Comparison of ENCODE assay signal across 9 mouse cellular contexts in the genomic region with DNA sequence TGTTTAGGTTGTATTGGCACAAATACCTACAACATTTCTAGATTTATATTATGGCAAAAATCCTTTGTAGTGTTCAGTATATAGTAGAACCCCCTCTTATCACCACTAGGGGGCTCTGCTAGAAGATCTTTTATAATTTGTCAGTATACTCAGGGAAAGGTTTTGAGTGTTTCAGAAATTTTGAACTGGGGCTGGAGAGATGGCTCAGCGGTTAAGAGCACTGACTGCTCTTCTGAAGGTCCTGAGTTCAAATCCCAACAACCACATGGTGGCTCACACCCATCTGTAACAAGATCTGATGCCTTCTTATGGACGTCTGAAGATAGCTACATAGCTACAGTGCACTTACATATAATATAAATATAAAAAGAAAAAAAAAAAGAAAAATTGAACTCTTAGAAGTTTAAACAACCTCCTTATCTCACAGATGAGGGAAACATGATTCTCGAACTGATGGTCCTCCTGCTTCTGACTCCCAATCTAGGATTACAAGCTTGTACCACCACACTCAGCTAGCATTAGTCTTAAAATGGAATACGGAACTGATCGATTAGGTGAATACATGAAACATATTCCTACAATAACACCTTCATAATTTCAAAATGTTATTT. TPM values are rescaled to one million over a fixed set of nuclear protein-coding genes. Genes with fewer than 3 reads are reported as not detected.
A peak's percentile ranks its signal among the peaks of the same experiment; 100 is the strongest.
DNase-seq lines count a peak whose midpoint lies in the region; ATAC-seq lines count a peak whose summit lies in the region.
"Had no signal": no experiment of that assay in that cellular context is flagged by ENCODE, and none has a peak within 500 bp of the region (broad histone marks: within the 10 kb centered on the region; RNA-seq: fewer than 3 reads in every experiment).

No protein-coding gene starts in this region.

- peak; percentile 57 for DNase-seq in hindbrain, embryonic 11.5 days (ENCODE audit: low spot score)
- DNase-seq in CD8-positive naive resting alpha-beta T cell, adult 2 months (ENCODE audit: low read depth in 2 of 2, low spot score in 2 of 2) = peak; percentile 54 to 68
- peak; percentile 41 for DNase-seq in adrenal gland, postnatal 10 days
- peak; percentile 17 to 58 for DNase-seq in spleen, postnatal 36 days (ENCODE audit: low spot score in 2 of 2)

- no peaks in the 10 kb centered on the region for H3K9me3 ChIP-seq in hindbrain, embryonic 11.5 days (ENCODE audit: control insufficient read depth, low read length)
- H3K9me3 ChIP-seq in hindbrain, embryonic 13.5 days = no peaks in the 10 kb centered on the region
- H3K9me3 ChIP-seq in liver, embryonic 16.5 days (replicated peaks; ENCODE audit: control insufficient read depth, low read length) = no peaks in the 10 kb centered on the region
- H3K9me3 ChIP-seq in forebrain, embryonic 12.5 days = no peaks in the 10 kb centered on the region
- H3K9me3 ChIP-seq: embryonic facial prominence, embryonic 15.5 days had no signal

- no peaks in the 10 kb centered on the region for H3K27me3 ChIP-seq in hindbrain, embryonic 11.5 days (ENCODE audit: control insufficient read depth, insufficient read depth, low read length)
- H3K27me3 ChIP-seq in hindbrain, embryonic 13.5 days = no peaks in the 10 kb centered on the region
- H3K27me3 ChIP-seq in liver, embryonic 16.5 days (ENCODE audit: control insufficient read depth, insufficient read depth, low read depth, low read length) = no peaks in the 10 kb centered on the region
- no peaks in the 10 kb centered on the region for H3K27me3 ChIP-seq in forebrain, embryonic 12.5 days
- H3K27me3 ChIP-seq: embryonic facial prominence, embryonic 15.5 days had no signal

- no peak overlapping the region for H3K4me3 ChIP-seq in hindbrain, embryonic 11.5 days (ENCODE audit: low read depth, low read length)
- H3K4me3 ChIP-seq in hindbrain, embryonic 13.5 days = no peak overlapping the region
- H3K4me3 ChIP-seq in liver, embryonic 16.5 days (ENCODE audit: low read depth, low read length) = no peak overlapping the region
- H3K4me3 ChIP-seq in forebrain, embryonic 12.5 days (replicated peaks) = no peak overlapping the region

- no peaks in the 10 kb centered on the region for H3K36me3 ChIP-seq in hindbrain, embryonic 11.5 days (ENCODE audit: control insufficient read depth, insufficient read depth, low read length)
- no peaks in the 10 kb centered on the region for H3K36me3 ChIP-seq in hindbrain, embryonic 13.5 days
- H3K36me3 ChIP-seq in liver, embryonic 16.5 days (ENCODE audit: control insufficient read depth, insufficient read depth) = no peaks in the 10 kb centered on the region
- H3K36me3 ChIP-seq in forebrain, embryonic 12.5 days (replicated peaks) = no peaks in the 10 kb centered on the region
- H3K36me3 ChIP-seq: embryonic facial prominence, embryonic 15.5 days had no signal

- 77% methylated on average over 5 of the region's 5 CpGs for WGBS in hindbrain, embryonic 11.5 days
- WGBS in hindbrain, embryonic 13.5 days = 68% methylated on average over 5 of the region's 5 CpGs
- WGBS in liver, embryonic 16.5 days (ENCODE audit: insufficient replicate concordance) = 47% methylated on average over 5 of the region's 5 CpGs
- WGBS in forebrain, embryonic 12.5 days = 76% methylated on average over 5 of the region's 5 CpGs

- no peak for ATAC-seq in hindbrain, embryonic 11.5 days (ENCODE audit: low FRiP score)
- no peak for ATAC-seq in hindbrain, embryonic 13.5 days (ENCODE audit: low FRiP score)
- peak; percentile 21; the same call in 1 of the 2 replicates for ATAC-seq in granulocyte monocyte progenitor cell, adult 5-6 weeks (replicated peaks; ENCODE audit: poor library complexity, severe bottlenecking)
- ATAC-seq in liver, embryonic 16.5 days (ENCODE audit: low read depth) = no peak
- ATAC-seq in forebrain, embryonic 12.5 days (ENCODE audit: low FRiP score) = no peak

- no peak overlapping the region for H3K4me2 ChIP-seq in hindbrain, embryonic 11.5 days (replicated peaks; ENCODE audit: low read depth, low read length)
- no peak overlapping the region for H3K4me2 ChIP-seq in hindbrain, embryonic 13.5 days
- H3K4me2 ChIP-seq in liver, embryonic 16.5 days (ENCODE audit: low read depth, low read length) = peak overlapping the region; percentile 90
- H3K4me2 ChIP-seq in forebrain, embryonic 12.5 days = no peak overlapping the region

- H3K9ac ChIP-seq in hindbrain, embryonic 11.5 days (ENCODE audit: low read depth, low read length) = no peak overlapping the region
- H3K9ac ChIP-seq in hindbrain, embryonic 13.5 days = no peak overlapping the region
- no peak overlapping the region for H3K9ac ChIP-seq in liver, embryonic 16.5 days (ENCODE audit: low read depth, low read length)
- H3K9ac ChIP-seq in forebrain, embryonic 12.5 days = no peak overlapping the region

- H3K27ac ChIP-seq in hindbrain, embryonic 11.5 days (ENCODE audit: low read depth, low read length) = no peak overlapping the region
- no peak overlapping the region for H3K27ac ChIP-seq in hindbrain, embryonic 13.5 days
- H3K27ac ChIP-seq in liver, embryonic 16.5 days (ENCODE audit: low read length) = no peak overlapping the region
- no peak overlapping the region for H3K27ac ChIP-seq in forebrain, embryonic 12.5 days

- H3K4me1 ChIP-seq in hindbrain, embryonic 11.5 days (replicated peaks; ENCODE audit: control insufficient read depth, insufficient read depth, low read length) = no peaks in the 10 kb centered on the region; the same call in 1 of the 2 replicates
- H3K4me1 ChIP-seq in hindbrain, embryonic 13.5 days (replicated peaks) = peaks cover 17% of the 10 kb centered on the region
- peaks cover 14% of the 10 kb centered on the region for H3K4me1 ChIP-seq in liver, embryonic 16.5 days (ENCODE audit: control insufficient read depth, low read depth, low read length)
- H3K4me1 ChIP-seq in forebrain, embryonic 12.5 days = peaks cover 13% of the 10 kb centered on the region

RNA-seq across cellular contexts. Expression of a gene that starts 1.4 kb away (rescaled TPM):
- polyA plus RNA-seq in hindbrain, embryonic 11.5 days (2014; fragmentation: Nextera tagmentation; extraction: Ambion mirVana) = 109 and 111 TPM in 2 replicates
- 189 and 195 TPM in 2 replicates for polyA plus RNA-seq in hindbrain, embryonic 13.5 days (2015; fragmentation: Nextera tagmentation; extraction: Ambion mirVana)
- total RNA-seq in adrenal gland, postnatal 10 days (2021) = 100 to 1,000 TPM; 115 to 117 TPM
- total RNA-seq in granulocyte monocyte progenitor cell, adult 5-6 weeks (2014; fragmentation: Nextera tagmentation) = 127 and 147 TPM in 2 replicates
- total RNA-seq in granulocyte monocyte progenitor cell, adult 5-6 weeks (2017) = 95.5 and 104 TPM in 2 replicates
- polyA plus RNA-seq in liver, embryonic 16.5 days (2015; fragmentation: Nextera tagmentation; extraction: Ambion mirVana) = 52.8 and 57.8 TPM in 2 replicates
- polyA plus RNA-seq in forebrain, embryonic 12.5 days (2016; fragmentation: Nextera tagmentation; extraction: Ambion mirVana) = 113 and 118 TPM in 2 replicates

RNA-seq across cellular contexts. Expression of a gene that starts 1.5 kb away (rescaled TPM):
- polyA plus RNA-seq in hindbrain, embryonic 11.5 days (2014; fragmentation: Nextera tagmentation; extraction: Ambion mirVana) = 147 and 172 TPM in 2 replicates
- 215 and 216 TPM in 2 replicates for polyA plus RNA-seq in hindbrain, embryonic 13.5 days (2015; fragmentation: Nextera tagmentation; extraction: Ambion mirVana)
- 10 to 100 TPM; 91.1 to 92.7 TPM for total RNA-seq in adrenal gland, postnatal 10 days (2021)
- 151 and 175 TPM in 2 replicates for total RNA-seq in granulocyte monocyte progenitor cell, adult 5-6 weeks (2014; fragmentation: Nextera tagmentation)
- total RNA-seq in granulocyte monocyte progenitor cell, adult 5-6 weeks (2017) = 34.3 and 49.7 TPM in 2 replicates
- polyA plus RNA-seq in liver, embryonic 16.5 days (2015; fragmentation: Nextera tagmentation; extraction: Ambion mirVana) = 64.6 and 68.9 TPM in 2 replicates
- polyA plus RNA-seq in forebrain, embryonic 12.5 days (2016; fragmentation: Nextera tagmentation; extraction: Ambion mirVana) = 185 and 192 TPM in 2 replicates

RNA-seq across cellular contexts. Expression of a gene that starts 42.9 kb away (rescaled TPM):
- polyA plus RNA-seq in hindbrain, embryonic 11.5 days (2014; fragmentation: Nextera tagmentation; extraction: Ambion mirVana) = 1.3 TPM in 1 of 2 replicates, not detected in the other
- 2.7 TPM in 1 of 2 replicates, not detected in the other for polyA plus RNA-seq in hindbrain, embryonic 13.5 days (2015; fragmentation: Nextera tagmentation; extraction: Ambion mirVana)
- total RNA-seq in adrenal gland, postnatal 10 days (2021) = not detected
- total RNA-seq in granulocyte monocyte progenitor cell, adult 5-6 weeks (2014; fragmentation: Nextera tagmentation) = not detected in 2 replicates
- total RNA-seq in granulocyte monocyte progenitor cell, adult 5-6 weeks (2017) = not detected in 2 replicates
- polyA plus RNA-seq in liver, embryonic 16.5 days (2015; fragmentation: Nextera tagmentation; extraction: Ambion mirVana) = not detected in 2 replicates
- not detected in 2 replicates for polyA plus RNA-seq in forebrain, embryonic 12.5 days (2016; fragmentation: Nextera tagmentation; extraction: Ambion mirVana)
